Mouse (Mus musculus) ES-E14 (cell line): ENCODE measurements around the gene Rnase4. TPM values are rescaled to one million over a fixed set of nuclear protein-coding genes. Genes with fewer than 3 reads are reported as not detected.
A peak's percentile ranks its signal among the peaks of the same experiment; 100 is the strongest.

Experiments
- DNase-seq: peaks from one replicate; pipeline ENCODE4 v3.0.0-alpha.2; 2013; ENCODE audit warnings: low read depth, low spot score
- H3K27ac ChIP-seq: 2 replicates; pipeline ENCODE4 v1.5.1; 2012; ENCODE audit warnings: low read depth, mild to moderate bottlenecking, low read length, moderate library complexity, mixed read lengths; ENCODE audit not compliant: poor library complexity, insufficient read depth, severe bottlenecking
- H3K36me3 ChIP-seq: 2 replicates; pipeline ENCODE4 v1.6.1; 2012; ENCODE audit warnings: mild to moderate bottlenecking, low read length, moderate library complexity, mixed read lengths; ENCODE audit not compliant: control insufficient read depth, poor library complexity, insufficient read depth, severe bottlenecking
- H3K4me1 ChIP-seq, 2 experiments: fragments of 150-350 bp in 1 of 2; sonication (generic) in 1 of 2; 2 replicates each; pipeline ENCODE4 v1.6.1; 2012; ENCODE audit warnings: low read length in 2 of 2, mild to moderate bottlenecking in 1 of 2, mixed read lengths in 1 of 2; ENCODE audit not compliant: control insufficient read depth in 2 of 2, insufficient read depth in 2 of 2, poor library complexity in 1 of 2
- H3K4me3 ChIP-seq, 2 experiments: fragments of 150-350 bp in 1 of 2; sonication (generic) in 1 of 2; 2 replicates each; pipeline ENCODE4 v1.5.1; 2012; ENCODE audit warnings: low read length in 2 of 2, low read depth in 1 of 2, mild to moderate bottlenecking in 1 of 2, mixed read lengths in 1 of 2; ENCODE audit not compliant: insufficient read depth in 1 of 2, poor library complexity in 1 of 2, severe bottlenecking in 1 of 2
- H3K9ac ChIP-seq: 2 replicates; pipeline ENCODE4 v1.6.1; 2012; ENCODE audit warnings: low read depth, mild to moderate bottlenecking, low read length, mixed read lengths; ENCODE audit not compliant: poor library complexity, insufficient read depth, severe bottlenecking
- H3K9me3 ChIP-seq: fragments of 150-350 bp; sonication (generic); 2 replicates; pipeline ENCODE4 v1.6.1; 2012; ENCODE audit warnings: low read depth, mild to moderate bottlenecking, low read length; ENCODE audit not compliant: control insufficient read depth, insufficient read depth
- CHD2 ChIP-seq: IDR thresholded peaks from 2 replicates; pipeline ENCODE4 v1.6.1; 2014; ENCODE audit warnings: mild to moderate bottlenecking, low read depth, low read length, inconsistent platforms
- HCFC1 ChIP-seq: IDR thresholded peaks from 2 replicates; pipeline ENCODE4 v1.6.1; 2012; ENCODE audit warnings: low read length, inconsistent platforms, borderline replicate concordance; ENCODE audit not compliant: insufficient read depth
- MAFK ChIP-seq: IDR thresholded peaks from 2 replicates; pipeline ENCODE4 v1.6.1; 2014; ENCODE audit warnings: mild to moderate bottlenecking, low read depth, low read length, inconsistent platforms; ENCODE audit not compliant: insufficient read depth
- ZC3H11A ChIP-seq: IDR thresholded peaks from 2 replicates; pipeline ENCODE4 v1.6.1; 2012; ENCODE audit warnings: low read depth, mild to moderate bottlenecking, inconsistent platforms, low read length, borderline replicate concordance
- ZNF384 ChIP-seq: IDR thresholded peaks from 2 replicates; pipeline ENCODE4 v1.6.1; 2012; ENCODE audit warnings: low read depth, low read length, inconsistent platforms
- in situ Hi-C, 2 experiments: fragments of 600-800 bp; cut with MboI; formaldehyde crosslinking; loops; one replicate each; pipeline ENCODE4 v1.15.1; 2025; ENCODE audit warnings: low sequenced_read_pairs in 2 of 2, inconsistent platforms in 1 of 2; ENCODE audit not compliant: unreplicated experiment in 2 of 2
- total RNA-seq: library from RNA; depleted of rRNA; stranded (reverse); fragments of 300-350 nt; gene quantifications from 2 replicates; pipeline ENCODE4 v1.2.3, GENCODE M21; 2012

Gene Rnase4
- total RNA-seq, 1 experiment = 2.5 TPM

- no peak for DNase-seq
- no peaks in the 10 kb centered on the region for H3K36me3 ChIP-seq
- no peak for TF ChIP-seq HCFC1
- TF ChIP-seq ZNF384 = no peak
- no peak for TF ChIP-seq MAFK
- TF ChIP-seq CHD2 = no peak
- TF ChIP-seq ZC3H11A = no peak
- H3K9ac ChIP-seq = no peak overlapping the region
- H3K9me3 ChIP-seq = no peaks in the 10 kb centered on the region
- H3K4me1 ChIP-seq = peaks cover 0 to 3% of the 10 kb centered on the region in 2 experiments; a peak in 2 of 4 replicates
- in situ Hi-C loops = loop anchor here in 1 of 2 experiments (25.0 kb wide), 1 partner anchor 677 kb away; the partner anchor contains the start of gene Ang4
- no peak overlapping the region for H3K27ac ChIP-seq
- H3K4me3 ChIP-seq = no peak overlapping the region
These were observed 5.8 kb upstream of the Rnase4 start for GRCm38 (mm10) chr14:51085086-51085485.

GRCm38 (mm10) chr14:51085911-51086310, 5.0 kb upstream of the Rnase4 start:
- no peak for DNase-seq
- Histone ChIP-seq H3K4me3 (no peak overlapping the region), H3K9me3 (no peaks in the 10 kb centered on the region), H3K9ac (no peak overlapping the region), H3K4me1 (peaks cover 0 to 2% of the 10 kb centered on the region in 2 experiments; a peak in 2 of 4 replicates), H3K27ac (no peak overlapping the region), H3K36me3 (no peaks in the 10 kb centered on the region)
- in situ Hi-C loops = loop anchor here in 1 of 2 experiments (25.0 kb wide), 1 partner anchor 676 kb away; the partner anchor contains the start of gene Ang4
- TF ChIP-seq HCFC1 = no peak
- TF ChIP-seq MAFK = no peak
- no peak for TF ChIP-seq ZNF384
- TF ChIP-seq ZC3H11A = no peak
- no peak for TF ChIP-seq CHD2

- TF ChIP-seq HCFC1 (no peak), CHD2 (no peak), ZNF384 (peak; percentile 94; the same call in 1 of the 2 replicates)
- DNase-seq = no peak
- Histone ChIP-seq H3K27ac (no peak overlapping the region), H3K9ac (no peak overlapping the region; the same call in 1 of the 2 replicates), H3K4me1 (peaks cover 0 to 2% of the 10 kb centered on the region in 2 experiments; a peak in 2 of 4 replicates), H3K9me3 (no peaks in the 10 kb centered on the region), H3K4me3 (peak overlapping the region; percentile 70 to 92), H3K36me3 (no peaks in the 10 kb centered on the region)
- in situ Hi-C loops = loop anchor here in 1 of 2 experiments (25.0 kb wide), 1 partner anchor 675 kb away; the partner anchor contains the start of gene Ang4
These were observed 3.1 kb upstream of the Rnase4 start for GRCm38 (mm10) chr14:51087762-51088161.

- Histone ChIP-seq H3K9me3 (no peaks in the 10 kb centered on the region), H3K9ac (peak overlapping the region; percentile 85), H3K36me3 (no peaks in the 10 kb centered on the region), H3K4me3 (peak overlapping the region; percentile 70 to 92), H3K27ac (peak overlapping the region; percentile 65; the same call in 1 of the 2 replicates), H3K4me1 (peaks cover 0 to 2% of the 10 kb centered on the region in 2 experiments; a peak in 2 of 4 replicates)
- in situ Hi-C loops = loop anchor here in 1 of 2 experiments (25.0 kb wide), 1 partner anchor 674 kb away; the partner anchor contains the start of gene Ang4
- no peak for TF ChIP-seq ZC3H11A
- TF ChIP-seq CHD2 = no peak
- TF ChIP-seq MAFK = peak; percentile 87
- TF ChIP-seq HCFC1 = peak; percentile 13; the same call in 1 of the 2 replicates
- peak; percentile 70 for DNase-seq
These were observed 2.5 kb upstream of the Rnase4 start for GRCm38 (mm10) chr14:51088166-51088969.
